9 mouse cellular contexts compared by ENCODE assay signal in genomic region chr2:59653306-59654165, GRCm38 (mm10). TPM values are rescaled to one million over a fixed set of nuclear protein-coding genes. Genes with fewer than 3 reads are reported as not detected.
DNase-seq lines count a peak whose midpoint lies in the region; ATAC-seq lines count a peak whose summit lies in the region.
"Had no signal": no experiment of that assay in that cellular context is flagged by ENCODE, and none has a peak within 500 bp of the region (broad histone marks: within the 10 kb centered on the region; RNA-seq: fewer than 3 reads in every experiment).

No protein-coding gene starts in this region.

- H3K9ac ChIP-seq in neural tube, embryonic 11.5 days (ENCODE audit: low read length) = no peak overlapping the region

- WGBS in neural tube, embryonic 11.5 days = 49% methylated on average over 8 of the region's 8 CpGs

- H3K4me1 ChIP-seq in neural tube, embryonic 11.5 days (ENCODE audit: control insufficient read depth, insufficient read depth, low read length) = peaks cover 10% of the 10 kb centered on the region

- H3K36me3 ChIP-seq in neural tube, embryonic 11.5 days (ENCODE audit: control insufficient read depth, insufficient read depth, low read length) = no peaks in the 10 kb centered on the region

- H3K4me3 ChIP-seq in neural tube, embryonic 11.5 days (ENCODE audit: low read depth, low read length) = no peak overlapping the region

- no peaks in the 10 kb centered on the region for H3K9me3 ChIP-seq in neural tube, embryonic 11.5 days (ENCODE audit: control insufficient read depth, low read length)

- ATAC-seq in frontal cortex, adult (ENCODE audit: low TSS enrichment) = peak; percentile 39; the same call in 1 of the 2 replicates
- ATAC-seq in neural tube, embryonic 11.5 days (ENCODE audit: insufficient read depth, low FRiP score, low TSS enrichment) = peak; percentile 38; the same call in 1 of the 2 replicates

- no peak for DNase-seq in frontal cortex, postnatal 36 days (ENCODE audit: low spot score in 2 of 2)
- DNase-seq in neural tube, embryonic 11.5 days (ENCODE audit: low spot score) = no peak
- no peak for DNase-seq in neural tube, embryonic 10.5 days (ENCODE audit: extremely low spot score, low spot score)
- DNase-seq in layer of hippocampus, postnatal 14 days (ENCODE audit: low spot score in 2 of 2) = peak; percentile 31 to 40
- no peak for DNase-seq in ovary, postnatal 10 days (ENCODE audit: low spot score)
- no peak for DNase-seq in adrenal gland, postnatal 4 days (ENCODE audit: low spot score in 2 of 2)
- DNase-seq in urinary bladder, postnatal 4 days (ENCODE audit: low spot score in 2 of 2) = no peak

- no peaks in the 10 kb centered on the region for H3K27me3 ChIP-seq in neural tube, embryonic 11.5 days (ENCODE audit: control insufficient read depth, insufficient read depth, low read length)
- H3K27me3 ChIP-seq: CH12.LX had no signal

- no peak overlapping the region for H3K4me2 ChIP-seq in neural tube, embryonic 11.5 days (ENCODE audit: low read depth)

- no peak overlapping the region for H3K27ac ChIP-seq in neural tube, embryonic 11.5 days (ENCODE audit: low read depth, low read length)

RNA-seq across cellular contexts. Expression of gene Tanc1, which starts 41.7 kb away (rescaled TPM):
- polyA plus RNA-seq in neural tube, embryonic 11.5 days (2014; fragmentation: Nextera tagmentation; extraction: Ambion mirVana) = 14.4 and 18.0 TPM in 2 replicates
- total RNA-seq in layer of hippocampus, postnatal 14 days (2021) = 10 to 100 TPM; 51.9 to 69.5 TPM
- 10 to 100 TPM; 19.9 to 30.8 TPM for total RNA-seq in adrenal gland, postnatal 4 days (2021)

Comparison
In these comparisons a context has a peak if more than half of its experiments do, and no peak if none do; other contexts are left out.
1. DNase-seq: peak in layer of hippocampus, postnatal 14 days (2 of 2); none in frontal cortex, postnatal 36 days (0 of 2), neural tube, embryonic 11.5 days (single experiment), neural tube, embryonic 10.5 days (single experiment), ovary, postnatal 10 days (single experiment), adrenal gland, postnatal 4 days (0 of 2) and urinary bladder, postnatal 4 days (0 of 2).